In genomic region chr12:110977345-110977733, GRCm38 (mm10) we compare ENCODE assay signal across 10 mouse cellular contexts. TPM values are rescaled to one million over a fixed set of nuclear protein-coding genes. Genes with fewer than 3 reads are reported as not detected.
DNase-seq lines count a peak whose midpoint lies in the region; ATAC-seq and TF ChIP-seq lines count a peak whose summit lies in the region.
"Had no signal": no experiment of that assay in that cellular context is flagged by ENCODE, and none has a peak within 500 bp of the region (broad histone marks: within the 10 kb centered on the region; RNA-seq: fewer than 3 reads in every experiment).

No protein-coding gene starts in this region.

- 97% methylated on average over 18 of the region's 18 CpGs for WGBS in forebrain, embryonic 12.5 days
- WGBS in forebrain, embryonic 15.5 days: 96% methylated on average over 18 of the region's 18 CpGs
- WGBS in lung, embryonic 14.5 days: 94% methylated on average over 18 of the region's 18 CpGs
- 91% methylated on average over 18 of the region's 18 CpGs for WGBS in embryonic facial prominence, embryonic 12.5 days
- 93% methylated on average over 18 of the region's 18 CpGs for WGBS in liver, embryonic 15.5 days (ENCODE audit: insufficient replicate concordance)

- peak overlapping the region; percentile 87; the same call in 1 of the 2 replicates for H3K4me3 ChIP-seq in forebrain, embryonic 12.5 days (replicated peaks)
- no peak overlapping the region for H3K4me3 ChIP-seq in forebrain, embryonic 15.5 days
- no peak overlapping the region for H3K4me3 ChIP-seq in lung, embryonic 14.5 days (ENCODE audit: low read depth, low read length)
- H3K4me3 ChIP-seq in embryonic facial prominence, embryonic 12.5 days: no peak overlapping the region
- H3K4me3 ChIP-seq in liver, embryonic 15.5 days (replicated peaks): peak overlapping the region; percentile 95

- 0 out of 2 replicates have a peak overlapping the region, but pooled peaks have one; percentile 84 for H3K9ac ChIP-seq in forebrain, embryonic 12.5 days
- H3K9ac ChIP-seq in forebrain, embryonic 15.5 days (replicated peaks): no peak overlapping the region
- peak overlapping the region; percentile 79; the same call in 1 of the 2 replicates for H3K9ac ChIP-seq in lung, embryonic 14.5 days
- H3K9ac ChIP-seq in embryonic facial prominence, embryonic 12.5 days: no peak overlapping the region
- H3K9ac ChIP-seq in liver, embryonic 15.5 days: peak overlapping the region; percentile 98

- H3K9me3 ChIP-seq in forebrain, embryonic 12.5 days: no peaks in the 10 kb centered on the region
- no peaks in the 10 kb centered on the region for H3K9me3 ChIP-seq in forebrain, embryonic 15.5 days
- H3K9me3 ChIP-seq in lung, embryonic 14.5 days (ENCODE audit: low read depth, low read length): no peaks in the 10 kb centered on the region
- no peaks in the 10 kb centered on the region for H3K9me3 ChIP-seq in embryonic facial prominence, embryonic 12.5 days
- no peaks in the 10 kb centered on the region for H3K9me3 ChIP-seq in liver, embryonic 15.5 days (replicated peaks)

- H3K4me1 ChIP-seq in forebrain, embryonic 12.5 days: peaks cover 13% of the 10 kb centered on the region
- H3K4me1 ChIP-seq in forebrain, embryonic 15.5 days: peaks cover 14% of the 10 kb centered on the region
- H3K4me1 ChIP-seq in lung, embryonic 14.5 days (ENCODE audit: insufficient read depth): no peaks in the 10 kb centered on the region; the same call in 1 of the 2 replicates
- H3K4me1 ChIP-seq in embryonic facial prominence, embryonic 12.5 days: peaks cover 9% of the 10 kb centered on the region
- H3K4me1 ChIP-seq in liver, embryonic 15.5 days (replicated peaks): peaks cover 75% of the 10 kb centered on the region

- TF ChIP-seq CTCF in lung, embryonic 14.5 days (IDR thresholded peaks at IDR 0.05; ENCODE audit: low read depth): no peak

- DNase-seq in lung, embryonic 14.5 days: no peak
- no peak for DNase-seq in lung, postnatal 36 days
- DNase-seq in adrenal gland, postnatal 25 days: no peak
- no peak for DNase-seq in thymus, postnatal 14 days

- peak overlapping the region; percentile 96; the same call in 1 of the 2 replicates for H3K4me2 ChIP-seq in forebrain, embryonic 12.5 days
- H3K4me2 ChIP-seq in forebrain, embryonic 15.5 days (replicated peaks): no peak overlapping the region
- H3K4me2 ChIP-seq in lung, embryonic 14.5 days: peak overlapping the region; percentile 97
- peak overlapping the region; percentile 89; the same call in 1 of the 2 replicates for H3K4me2 ChIP-seq in embryonic facial prominence, embryonic 12.5 days (replicated peaks)
- H3K4me2 ChIP-seq in liver, embryonic 15.5 days: peak overlapping the region; percentile 89

- no peak overlapping the region for H3K27ac ChIP-seq in forebrain, embryonic 12.5 days
- H3K27ac ChIP-seq in forebrain, embryonic 15.5 days (replicated peaks): no peak overlapping the region
- H3K27ac ChIP-seq in lung, embryonic 14.5 days (ENCODE audit: low read depth): no peak overlapping the region
- no peak overlapping the region for H3K27ac ChIP-seq in embryonic facial prominence, embryonic 12.5 days
- H3K27ac ChIP-seq in liver, embryonic 15.5 days (replicated peaks): peak overlapping the region; percentile 98
- H3K27ac ChIP-seq: kidney, postnatal 0 days had no signal

- H3K27me3 ChIP-seq in forebrain, embryonic 12.5 days: no peaks in the 10 kb centered on the region
- no peaks in the 10 kb centered on the region for H3K27me3 ChIP-seq in forebrain, embryonic 15.5 days
- H3K27me3 ChIP-seq in lung, embryonic 14.5 days (ENCODE audit: insufficient read depth, low read length): no peaks in the 10 kb centered on the region
- H3K27me3 ChIP-seq in embryonic facial prominence, embryonic 12.5 days: no peaks in the 10 kb centered on the region; the same call in 1 of the 2 replicates
- H3K27me3 ChIP-seq in liver, embryonic 15.5 days: 0 out of 2 replicates have a peak, but pooled peaks cover 8% of the 10 kb centered on the region

- no peak for ATAC-seq in forebrain, embryonic 12.5 days (ENCODE audit: low FRiP score)
- no peak for ATAC-seq in forebrain, embryonic 15.5 days (replicated peaks)
- ATAC-seq in lung, embryonic 14.5 days (ENCODE audit: insufficient read depth): no peak
- ATAC-seq in embryonic facial prominence, embryonic 12.5 days (ENCODE audit: insufficient number of reproducible peaks, insufficient read depth, low FRiP score, low TSS enrichment): no peak
- no peak for ATAC-seq in liver, embryonic 15.5 days (ENCODE audit: insufficient read depth)
- ATAC-seq: CD4-positive, CD25-positive, alpha-beta regulatory T cell, adult 4 months had no signal

- peaks cover 46% of the 10 kb centered on the region for H3K36me3 ChIP-seq in forebrain, embryonic 12.5 days (replicated peaks)
- H3K36me3 ChIP-seq in forebrain, embryonic 15.5 days: peaks cover 6% of the 10 kb centered on the region
- H3K36me3 ChIP-seq in lung, embryonic 14.5 days (ENCODE audit: insufficient read depth): peaks cover 35% of the 10 kb centered on the region
- H3K36me3 ChIP-seq in embryonic facial prominence, embryonic 12.5 days: peaks cover 43% of the 10 kb centered on the region
- peaks cover 48% of the 10 kb centered on the region for H3K36me3 ChIP-seq in liver, embryonic 15.5 days (replicated peaks)

RNA-seq across cellular contexts. Expression of gene Ankrd9, which starts 1.5 kb away (rescaled TPM):
- polyA plus RNA-seq in forebrain, embryonic 12.5 days (2016; fragmentation: Nextera tagmentation; extraction: Ambion mirVana): 15.0 and 15.5 TPM in 2 replicates
- polyA plus RNA-seq in forebrain, embryonic 15.5 days (2015; fragmentation: Nextera tagmentation; extraction: Ambion mirVana): 5.0 and 6.5 TPM in 2 replicates
- polyA plus RNA-seq in lung, embryonic 14.5 days (2014; fragmentation: Nextera tagmentation; extraction: Ambion mirVana): 11.2 and 14.2 TPM in 2 replicates
- 16.0 and 17.5 TPM in 2 replicates for polyA plus RNA-seq in embryonic facial prominence, embryonic 12.5 days (2016; fragmentation: Nextera tagmentation; extraction: Ambion mirVana)
- 63.5 and 68.6 TPM in 2 replicates for polyA plus RNA-seq in liver, embryonic 15.5 days (2015; fragmentation: Nextera tagmentation; extraction: Ambion mirVana)
- 22.3 and 36.5 TPM in 2 replicates for total RNA-seq in adrenal gland, postnatal 25 days (2021)

Comparison
In these comparisons a context has a peak if more than half of its experiments do, and no peak if none do; other contexts are left out.
1. H3K4me3 ChIP-seq: peak in forebrain, embryonic 12.5 days (single experiment) and liver, embryonic 15.5 days (single experiment); none in forebrain, embryonic 15.5 days (single experiment), lung, embryonic 14.5 days (single experiment) and embryonic facial prominence, embryonic 12.5 days (single experiment).
2. H3K9ac ChIP-seq: peak in forebrain, embryonic 12.5 days (single experiment), lung, embryonic 14.5 days (single experiment) and liver, embryonic 15.5 days (single experiment); none in forebrain, embryonic 15.5 days (single experiment) and embryonic facial prominence, embryonic 12.5 days (single experiment).